Mouse (Mus musculus) ES-Bruce4 (cell line): Measurements from ENCODE around the gene E2f8.

Experiments
- CTCF ChIP-seq: IDR thresholded peaks from one replicate; pipeline ENCODE4 v1.8.1; 2011; ENCODE audit warnings: low read depth, low read length
- POLR2A ChIP-seq: IDR thresholded peaks from one replicate; pipeline ENCODE4 v1.8.1; 2011; ENCODE audit warnings: low read length; ENCODE audit not compliant: insufficient read depth

DNA sequence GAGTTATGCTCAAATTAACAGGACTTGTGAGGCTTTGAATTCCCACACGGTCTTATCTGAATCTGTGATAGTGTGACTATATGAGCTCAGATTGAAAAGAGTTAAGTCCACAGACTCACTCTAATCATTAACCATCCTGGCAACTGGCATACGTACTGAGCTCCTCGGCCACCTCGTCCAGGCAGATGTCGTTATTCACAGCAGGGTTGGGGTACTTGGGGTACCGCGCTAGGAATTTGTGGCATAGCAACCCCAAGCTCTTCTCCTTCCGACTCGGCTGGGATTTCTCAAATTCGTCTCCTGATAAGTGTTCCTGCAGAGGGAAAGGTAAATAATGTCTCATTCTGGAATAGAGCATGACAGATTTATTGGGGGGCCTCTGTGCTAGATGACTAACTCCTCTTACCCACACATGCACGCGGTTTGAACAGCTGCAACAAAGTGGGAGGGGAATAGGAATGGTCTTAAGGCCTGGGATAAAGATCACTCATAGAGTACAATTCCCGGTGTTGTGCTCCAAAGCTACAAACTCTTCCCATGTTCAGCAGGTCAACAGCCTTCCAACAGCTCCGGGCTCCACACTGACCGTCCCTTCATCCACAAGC, 3.5 kb downstream of the E2f8 start:
- TF ChIP-seq CTCF (no peak), POLR2A (no peak)
